Mouse (Mus musculus): ENCODE results near the gene Spi1.
"Not testable (repeated sequence)": the region's sequence is repeated elsewhere in the genome, so short reads cannot be mapped to it uniquely, and the experiment has no call there.

Gene Spi1

DNA sequence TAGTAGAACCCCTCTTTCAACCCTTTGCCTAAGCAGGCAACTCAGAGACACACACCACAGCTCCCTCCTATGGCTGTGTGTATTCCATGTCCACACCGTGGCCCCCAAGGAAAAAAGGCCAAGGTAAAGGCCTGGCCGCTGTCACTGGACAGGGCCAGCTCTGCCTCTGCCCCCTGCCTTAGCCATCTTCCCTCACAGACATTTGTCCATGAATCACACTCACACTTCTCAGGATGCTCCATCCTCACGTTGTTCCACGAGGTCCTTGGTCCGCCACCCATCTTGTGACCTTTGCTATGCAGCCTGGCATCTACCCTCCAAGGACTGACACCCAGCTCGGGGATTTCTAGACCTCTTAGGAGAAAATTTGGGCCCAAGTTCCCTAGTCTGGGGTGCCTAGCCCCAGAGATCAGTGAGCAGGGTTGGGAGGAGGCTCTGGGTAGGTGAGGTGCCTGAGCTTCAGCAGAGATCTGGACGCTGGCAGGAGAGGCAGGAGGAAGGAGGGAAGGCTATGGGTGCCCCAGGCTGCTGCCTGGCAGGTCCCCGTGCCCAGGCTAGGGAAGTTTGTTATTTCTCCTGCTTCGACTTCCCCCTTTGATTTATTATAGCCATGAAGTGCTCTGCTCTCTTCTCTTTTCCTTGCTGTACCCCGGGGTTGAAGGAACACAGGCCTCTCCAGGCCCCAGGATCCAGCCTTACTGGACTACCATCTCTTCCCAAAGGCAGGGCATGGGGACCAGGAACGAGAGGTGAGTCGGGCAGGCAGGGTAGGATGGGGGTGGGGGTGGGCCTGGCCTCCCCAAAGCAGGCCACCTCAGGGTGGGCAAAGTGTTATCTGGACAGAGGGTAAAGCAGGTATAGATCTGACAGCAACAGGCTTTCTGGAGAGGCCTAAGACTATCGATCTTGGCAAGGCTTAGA, at the start of gene Spi1:
Gene Spi1 (plus strand): TSS at position 616 of the 921 bp plus-strand sequence.
- no peak for DNase-seq (ENCODE audit: extremely low read depth, low read depth, low spot score)

DNA sequence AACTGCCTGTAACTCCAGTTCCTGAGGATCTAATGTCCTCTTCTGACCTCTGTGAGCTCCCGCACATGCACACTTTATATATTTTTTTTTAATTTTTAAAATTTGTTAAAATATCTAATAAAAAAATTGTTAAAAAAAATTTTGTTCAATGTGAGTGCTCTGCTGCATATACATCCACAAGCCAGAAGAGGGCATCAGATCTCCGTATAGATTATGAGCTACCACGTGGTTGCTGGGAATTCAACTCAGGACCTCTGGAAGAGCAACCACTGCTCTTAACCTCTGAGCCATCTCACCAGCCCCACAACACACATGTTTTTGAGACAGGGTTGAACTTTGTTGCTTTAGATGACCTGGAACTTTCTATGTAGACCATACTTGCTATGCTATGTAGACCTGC, 49.2 kb upstream of the Spi1 start:
- no peak for DNase-seq (ENCODE audit: extremely low read depth, low read depth, low spot score)

DNA sequence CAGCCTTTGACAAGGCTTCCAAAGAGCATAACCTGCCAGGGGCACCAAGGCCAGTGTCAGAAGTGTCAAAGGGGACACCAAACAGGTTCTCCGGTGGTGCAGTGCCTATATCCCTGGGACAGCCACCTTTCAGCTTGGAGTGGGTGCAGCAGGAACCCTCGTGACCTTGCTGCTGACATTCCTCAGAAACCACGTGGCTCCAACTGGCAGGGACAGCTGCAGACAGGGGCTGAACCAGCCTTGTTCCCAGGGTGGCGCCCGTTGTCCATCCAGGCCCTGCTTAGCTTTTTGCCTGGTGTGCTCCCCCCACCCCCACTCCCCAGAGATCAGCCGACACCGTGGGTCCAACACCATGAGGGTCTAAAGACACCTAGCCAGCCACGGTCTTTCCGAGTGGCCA, 46.8 kb upstream of the Spi1 start, which contains the start of gene Rapsn:
Gene Rapsn (plus strand): TSS at position 236 of the 400 bp plus-strand sequence.
- DNase-seq (ENCODE audit: extremely low read depth, low read depth, low spot score): peak; percentile 14

DNA sequence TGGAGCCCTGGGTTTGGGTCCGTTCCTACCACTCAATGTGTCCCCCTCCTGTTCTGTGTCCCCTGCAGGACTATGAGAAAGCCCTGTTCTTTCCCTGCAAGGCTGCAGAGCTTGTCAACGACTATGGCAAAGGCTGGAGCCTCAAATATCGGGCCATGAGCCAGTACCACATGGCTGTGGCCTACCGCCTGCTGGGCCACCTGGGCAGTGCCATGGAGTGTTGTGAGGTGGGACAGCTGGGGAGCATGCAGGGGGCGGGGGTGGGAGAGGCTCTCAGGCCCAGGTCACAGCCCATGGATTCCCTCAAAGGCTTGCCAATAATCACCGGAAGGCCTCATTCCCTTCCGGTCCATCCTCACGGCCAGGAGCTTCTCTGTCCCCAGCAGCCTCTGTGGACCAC, 40.4 kb upstream of the Spi1 start:
- no peak for DNase-seq (ENCODE audit: extremely low read depth, low read depth, low spot score)

DNA sequence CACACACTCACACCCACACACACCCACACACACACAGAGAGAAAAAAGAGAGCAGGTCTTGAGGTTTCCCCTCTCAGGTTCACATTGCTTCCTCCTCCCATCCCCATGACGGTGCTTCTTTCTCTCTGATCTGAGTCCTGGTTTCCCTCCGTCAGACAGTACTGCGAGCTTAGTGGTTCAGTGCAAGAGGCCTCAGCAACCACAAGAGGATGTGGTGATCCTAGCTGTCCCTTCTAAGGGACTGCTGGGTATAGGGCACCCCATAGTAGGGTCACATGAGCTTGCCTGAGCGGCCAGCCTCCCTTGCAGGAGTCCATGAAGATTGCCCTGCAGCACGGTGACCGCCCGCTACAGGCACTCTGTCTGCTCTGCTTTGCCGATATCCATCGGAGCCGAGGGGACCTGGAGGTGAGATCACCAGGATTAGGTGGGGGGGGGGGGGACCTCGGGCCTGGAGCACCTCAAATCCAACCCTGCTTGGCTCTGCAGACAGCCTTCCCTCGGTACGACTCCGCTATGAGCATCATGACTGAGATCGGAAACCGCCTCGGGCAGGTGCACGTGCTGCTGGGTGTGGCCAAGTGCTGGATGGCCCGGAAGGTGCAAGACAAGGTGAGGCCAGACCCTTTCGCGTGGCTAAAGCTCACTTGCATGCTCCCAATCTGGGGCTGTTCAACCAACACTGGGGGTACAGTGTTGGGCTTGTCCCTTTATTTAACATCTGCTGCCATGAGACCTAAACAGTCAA, 39.4 kb upstream of the Spi1 start:
- DNase-seq (ENCODE audit: extremely low read depth, low read depth, low spot score): no peak

DNA sequence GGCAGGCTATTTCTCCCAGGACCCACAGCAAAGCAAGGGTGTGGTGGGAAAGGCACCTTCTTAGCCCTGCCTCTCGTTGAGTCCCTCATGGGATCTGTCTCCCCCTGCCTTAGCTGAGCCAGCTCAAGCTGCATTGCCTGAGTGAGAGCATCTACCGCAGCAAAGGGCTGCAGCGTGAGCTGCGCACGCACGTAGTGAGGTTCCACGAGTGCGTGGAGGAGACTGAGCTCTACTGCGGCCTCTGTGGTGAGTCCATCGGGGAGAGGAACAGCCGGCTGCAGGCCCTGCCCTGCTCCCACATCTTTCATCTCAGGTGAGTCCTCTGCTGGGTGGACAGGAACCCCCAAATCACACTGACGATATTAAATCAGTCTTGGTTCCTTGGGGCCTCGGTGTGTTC, 37.5 kb upstream of the Spi1 start:
- no peak for DNase-seq (ENCODE audit: extremely low read depth, low read depth, low spot score)

DNA sequence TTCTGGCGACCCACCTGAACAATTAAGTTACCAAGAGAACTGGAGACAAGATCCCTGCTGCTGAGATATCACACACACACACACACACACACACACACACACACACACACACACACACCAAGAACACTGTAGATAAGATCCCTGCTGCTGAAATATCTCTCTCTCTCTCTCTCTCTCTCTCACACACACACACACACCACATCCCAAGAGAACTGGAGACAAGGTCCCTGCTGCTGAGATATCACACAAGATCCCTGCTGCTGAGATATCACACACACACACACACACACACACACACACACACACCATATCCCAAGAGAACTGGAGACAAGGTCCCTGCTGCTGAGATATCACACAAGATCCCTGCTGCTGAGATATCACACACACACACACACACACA, 36.4 kb upstream of the Spi1 start:
- DNase-seq (ENCODE audit: extremely low read depth, low read depth, low spot score): not testable (repeated sequence)

DNA sequence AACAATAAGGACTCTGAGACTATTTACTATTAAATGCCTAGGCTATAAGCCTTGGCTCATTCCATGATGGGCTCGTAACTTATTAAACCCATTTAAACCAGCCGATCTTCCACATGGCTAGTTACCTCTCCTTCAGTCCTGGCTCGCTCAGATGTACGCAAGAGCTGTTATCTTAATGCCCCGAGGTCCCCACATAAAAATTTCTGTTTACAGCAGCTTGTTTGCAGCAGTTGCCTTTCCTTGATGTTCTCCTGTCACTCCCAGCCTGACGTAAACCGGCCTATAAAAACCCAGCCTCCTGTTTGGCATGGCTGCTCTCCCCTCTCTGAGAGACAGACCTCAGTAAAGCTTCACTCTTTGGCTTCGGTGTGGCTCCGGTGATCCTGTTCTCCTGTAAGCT, 34.8 kb upstream of the Spi1 start:
- no peak for DNase-seq (ENCODE audit: extremely low read depth, low read depth, low spot score)

DNA sequence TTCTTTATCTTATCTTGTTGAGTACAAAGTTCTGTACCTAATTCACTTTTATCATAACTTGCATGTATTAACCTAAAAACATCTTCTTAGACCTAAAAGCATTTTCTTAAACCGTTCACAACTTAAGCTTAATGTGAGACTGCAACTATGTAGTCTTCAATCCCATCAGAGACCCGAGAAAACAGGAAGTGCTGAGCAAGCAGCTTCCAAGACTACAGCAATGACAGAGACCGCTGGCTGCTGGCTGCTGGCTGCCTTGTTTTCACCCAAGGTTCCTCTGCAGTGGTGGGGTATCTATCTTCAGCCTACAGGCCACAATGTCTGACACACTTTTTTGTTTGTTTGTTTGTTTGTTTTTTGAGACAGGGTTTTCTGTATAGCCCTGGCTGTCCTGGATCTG, 30.3 kb upstream of the Spi1 start:
- DNase-seq (ENCODE audit: extremely low read depth, low read depth, low spot score): no peak

DNA sequence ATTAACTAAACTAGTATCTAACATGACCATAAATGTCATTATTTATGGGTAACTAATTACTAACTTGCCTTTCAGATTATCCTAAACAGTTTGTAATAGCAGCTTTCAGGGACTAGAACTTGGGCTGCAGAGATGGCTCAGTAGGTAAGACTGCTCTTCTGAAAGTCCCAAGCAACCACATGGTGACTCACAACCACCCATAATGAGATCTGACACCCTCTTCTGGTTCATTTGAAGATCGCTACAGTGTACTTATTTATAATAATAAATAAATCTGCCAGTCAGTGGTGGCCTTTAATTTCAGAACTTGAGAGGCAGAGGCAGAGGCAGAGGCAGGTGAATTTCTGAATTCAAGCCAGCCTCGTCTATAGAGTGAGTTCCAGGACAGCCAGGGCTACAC, 29.4 kb upstream of the Spi1 start:
- no peak for DNase-seq (ENCODE audit: extremely low read depth, low read depth, low spot score)

DNA sequence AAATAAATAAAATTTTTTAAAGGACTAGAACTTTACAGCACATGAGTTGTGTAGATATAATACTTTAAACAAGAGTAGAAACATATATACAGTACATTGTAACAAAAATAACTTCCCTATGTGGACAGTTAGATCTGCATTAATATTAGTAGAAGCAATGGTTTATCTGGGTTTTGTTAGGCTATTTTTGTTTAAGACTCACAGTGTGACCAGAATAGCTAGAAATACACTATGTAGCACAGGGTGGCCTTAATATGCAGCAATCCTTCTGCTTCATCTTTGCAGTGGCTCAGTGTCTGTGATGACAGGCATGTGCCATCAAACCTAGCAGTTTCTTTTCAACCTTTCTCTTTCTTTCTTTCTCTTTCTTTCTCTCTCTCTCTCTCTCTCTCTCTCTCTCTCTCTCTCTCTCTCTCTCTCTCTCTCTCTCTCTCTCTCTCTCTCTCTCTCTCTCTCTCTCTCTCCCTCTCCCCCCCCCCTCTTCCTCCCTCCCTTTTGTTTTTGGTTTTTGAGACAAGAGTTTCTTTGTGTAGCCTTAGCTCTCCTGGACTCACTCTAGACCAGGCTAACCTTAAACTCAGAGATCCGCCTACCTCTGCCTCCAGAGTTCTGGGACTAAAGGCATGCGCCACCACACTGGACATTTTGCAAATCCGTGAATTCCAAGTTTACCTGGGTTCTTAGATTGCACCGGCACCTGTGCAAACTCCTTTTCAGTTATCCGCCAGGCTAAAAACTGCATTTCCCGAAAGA, 28.8 kb upstream of the Spi1 start:
- no peak for DNase-seq (ENCODE audit: extremely low read depth, low read depth, low spot score)

DNA sequence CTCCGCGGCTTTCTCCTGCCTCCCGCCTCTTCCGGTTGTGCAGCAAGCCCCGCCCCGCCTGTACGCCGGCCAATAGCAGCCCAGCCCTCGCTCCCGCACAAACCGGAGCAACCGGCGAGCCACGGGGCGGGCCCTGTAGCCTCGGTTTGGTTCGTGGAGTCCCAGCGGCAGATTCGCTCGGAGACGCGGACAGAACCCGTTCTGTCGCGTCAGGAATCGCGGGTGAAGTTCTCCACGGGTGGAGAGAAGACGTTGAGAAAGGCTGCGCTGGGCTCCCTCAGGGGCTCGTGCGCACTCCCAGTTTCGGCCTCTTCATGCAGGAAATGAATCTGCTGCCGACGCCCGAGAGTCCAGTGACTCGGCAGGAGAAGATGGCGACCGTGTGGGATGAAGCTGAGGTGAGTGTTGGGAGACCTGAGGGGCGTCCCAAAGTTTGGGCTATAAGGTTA, 28.2 kb upstream of the Spi1 start, which contains the start of gene Psmc3:
Gene Psmc3 (plus strand): TSS at position 76 of the 449 bp plus-strand sequence.
- no peak for DNase-seq (ENCODE audit: extremely low read depth, low read depth, low spot score)

DNA sequence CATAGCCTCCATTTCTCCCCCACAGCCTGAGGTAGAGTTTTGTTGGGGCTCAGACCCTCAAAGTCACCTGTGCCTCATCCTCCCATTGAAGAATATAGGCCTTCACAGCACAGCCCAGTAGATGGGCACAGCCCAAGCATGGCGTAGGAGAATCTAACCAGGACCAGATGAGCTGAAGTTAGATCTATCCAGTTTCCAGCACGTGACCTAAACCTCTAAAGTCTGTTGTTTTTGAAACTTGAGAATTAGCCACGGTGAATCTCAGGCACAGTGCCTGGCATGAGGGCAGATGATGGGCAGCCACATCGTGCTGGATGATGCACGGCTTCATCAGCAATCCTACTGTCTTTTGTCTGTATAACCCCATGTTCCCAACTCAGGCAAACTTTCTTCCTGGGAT, 23.8 kb upstream of the Spi1 start:
- DNase-seq (ENCODE audit: extremely low read depth, low read depth, low spot score): no peak

DNA sequence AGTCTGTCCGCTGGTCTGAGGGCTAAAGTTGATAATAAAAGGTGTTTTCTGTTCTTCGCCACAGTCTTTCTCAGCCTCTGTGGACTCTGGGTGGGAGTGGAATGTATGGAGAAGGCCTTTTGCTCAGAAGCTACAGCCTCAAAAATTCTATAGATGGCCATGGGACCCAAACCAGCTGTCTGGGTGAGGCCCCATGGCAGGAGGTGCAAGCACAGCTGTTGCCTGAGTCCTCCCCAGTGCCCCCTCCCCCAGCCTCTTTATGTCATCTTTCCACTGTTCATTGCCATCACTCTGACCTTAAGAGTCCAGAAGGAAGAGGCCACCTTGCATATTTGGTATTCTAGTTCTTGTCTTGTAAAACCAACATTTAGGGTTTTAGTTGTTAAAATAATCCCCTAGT, 22.8 kb upstream of the Spi1 start:
- no peak for DNase-seq (ENCODE audit: extremely low read depth, low read depth, low spot score)

DNA sequence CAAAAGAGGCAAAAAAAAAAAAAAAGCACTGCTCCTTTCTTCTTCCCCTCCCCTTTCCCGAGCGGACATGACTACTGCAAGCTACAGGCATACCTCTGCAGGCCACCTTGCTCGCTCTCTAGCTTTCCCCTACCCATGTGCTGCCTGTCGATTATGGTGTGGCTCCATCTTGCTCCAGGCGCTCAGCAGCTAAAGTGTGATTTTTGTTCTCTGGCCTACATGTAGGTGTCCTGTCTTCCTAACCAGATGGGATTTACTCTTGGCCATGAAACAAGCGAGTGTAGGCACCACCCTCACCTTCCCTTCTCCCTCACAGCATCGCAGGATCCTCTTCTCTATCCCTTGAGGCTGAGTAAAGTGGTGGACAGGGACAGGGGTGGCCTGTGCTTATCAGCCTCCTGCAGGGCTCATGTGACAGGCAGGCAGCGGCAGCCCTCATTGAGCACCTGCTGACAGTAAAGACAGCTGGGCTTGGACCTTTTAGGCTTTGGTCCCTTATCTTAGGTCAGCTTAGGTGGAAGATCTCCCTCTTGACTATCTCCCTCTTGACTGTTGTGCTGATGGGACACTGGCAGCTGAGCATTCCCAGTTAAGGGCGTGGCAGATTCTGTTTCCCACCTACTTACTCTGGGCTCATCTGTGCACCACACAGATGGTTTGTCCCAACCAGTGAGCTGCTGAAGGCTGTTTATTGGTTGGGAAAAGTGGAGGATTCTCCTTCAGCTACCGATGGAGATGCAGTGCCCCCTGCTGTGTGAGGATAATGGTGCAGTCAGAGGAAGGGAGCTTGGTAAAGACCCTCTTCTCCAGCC, 21.4 kb upstream of the Spi1 start:
- DNase-seq (ENCODE audit: extremely low read depth, low read depth, low spot score): no peak

DNA sequence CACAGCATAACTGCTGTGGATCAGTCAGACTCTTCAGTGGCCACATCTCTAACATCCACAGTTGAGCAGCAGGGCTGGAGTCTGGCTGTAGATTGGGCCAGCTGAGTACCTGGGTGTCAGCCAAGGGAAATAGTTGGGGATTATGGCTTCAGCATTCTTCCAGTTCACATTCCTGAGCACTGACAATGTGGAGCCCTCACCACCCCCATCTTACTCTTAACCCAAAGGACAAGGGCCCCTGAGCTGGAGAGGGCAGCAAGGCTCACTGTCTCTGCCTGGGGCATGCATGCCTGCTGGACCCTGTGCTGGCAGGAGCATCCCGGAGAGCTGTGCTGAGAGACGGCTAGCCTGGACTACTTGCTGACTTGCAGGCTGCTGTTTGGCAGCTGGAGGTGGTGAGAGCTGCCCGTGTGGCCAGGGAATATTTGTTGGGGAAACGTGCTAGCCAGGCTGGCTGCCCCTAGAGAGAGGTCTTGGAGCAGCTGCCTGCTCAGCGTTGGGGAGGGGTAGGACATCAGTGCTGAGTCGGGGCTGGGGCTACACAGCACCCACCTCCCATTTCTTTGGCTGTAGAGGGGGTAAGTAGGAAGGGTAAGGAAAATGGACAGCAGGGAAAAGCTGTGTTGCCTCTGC, 20.2 kb upstream of the Spi1 start:
- no peak for DNase-seq (ENCODE audit: extremely low read depth, low read depth, low spot score)

DNA sequence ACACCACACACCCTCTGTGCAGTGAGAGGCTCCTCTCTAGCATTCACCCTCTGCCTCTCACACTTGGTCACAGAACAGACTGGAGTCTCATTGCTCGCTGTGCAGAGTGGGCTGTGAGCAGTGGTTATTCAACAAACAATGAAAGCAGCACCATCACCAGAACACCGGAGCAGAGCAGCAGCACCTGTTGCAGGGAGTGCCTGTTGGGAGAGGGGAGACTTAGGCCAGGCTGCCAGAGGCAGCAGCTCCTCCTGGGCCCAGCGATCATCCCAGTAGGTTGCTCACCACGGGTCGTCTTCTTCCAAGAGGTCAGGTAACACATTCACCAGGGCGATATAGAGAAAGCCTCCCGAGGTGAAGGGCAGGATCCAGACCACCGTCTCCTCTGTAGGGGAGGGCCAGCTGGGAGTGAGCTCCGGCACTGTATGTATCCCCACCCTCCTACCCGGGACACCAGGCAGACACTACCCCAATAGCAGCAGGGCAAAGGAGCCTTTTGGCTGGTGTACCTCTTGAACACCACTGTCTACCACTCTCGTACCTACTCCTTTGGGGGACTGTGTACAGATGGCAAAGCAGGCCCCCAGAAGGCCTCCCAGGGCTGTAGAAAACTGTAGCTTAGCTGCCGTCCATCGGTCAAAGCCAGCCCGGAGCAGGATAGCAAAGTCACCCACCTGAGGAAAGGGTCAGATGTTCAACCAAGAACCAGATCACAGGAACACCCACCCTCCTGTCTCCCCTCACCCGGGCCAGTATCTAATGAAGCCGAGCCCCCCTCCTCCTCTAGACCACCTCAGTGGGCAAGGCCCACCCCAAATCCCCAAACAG, 19.2 kb upstream of the Spi1 start:
- no peak for DNase-seq (ENCODE audit: extremely low read depth, low read depth, low spot score)

DNA sequence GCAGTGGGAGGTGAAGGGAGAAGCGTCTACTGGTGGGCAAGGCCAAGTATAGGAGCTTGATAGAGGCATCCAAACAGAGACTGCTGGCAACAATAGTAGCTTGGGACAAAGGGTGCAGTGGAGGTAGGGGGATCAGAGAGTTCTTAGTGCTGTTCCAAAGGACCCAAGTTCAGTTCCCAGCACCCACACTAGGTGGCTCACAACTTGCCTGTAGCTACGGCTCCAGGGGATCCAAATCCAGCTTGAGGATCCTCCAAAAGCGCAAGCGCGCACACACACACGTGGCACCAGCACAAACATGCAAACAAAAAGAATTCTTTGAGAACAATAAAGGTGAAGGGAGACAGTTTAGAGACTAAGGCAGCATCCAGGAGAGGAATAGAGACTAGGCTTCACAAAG, 18.0 kb upstream of the Spi1 start:
- DNase-seq (ENCODE audit: extremely low read depth, low read depth, low spot score): no peak

DNA sequence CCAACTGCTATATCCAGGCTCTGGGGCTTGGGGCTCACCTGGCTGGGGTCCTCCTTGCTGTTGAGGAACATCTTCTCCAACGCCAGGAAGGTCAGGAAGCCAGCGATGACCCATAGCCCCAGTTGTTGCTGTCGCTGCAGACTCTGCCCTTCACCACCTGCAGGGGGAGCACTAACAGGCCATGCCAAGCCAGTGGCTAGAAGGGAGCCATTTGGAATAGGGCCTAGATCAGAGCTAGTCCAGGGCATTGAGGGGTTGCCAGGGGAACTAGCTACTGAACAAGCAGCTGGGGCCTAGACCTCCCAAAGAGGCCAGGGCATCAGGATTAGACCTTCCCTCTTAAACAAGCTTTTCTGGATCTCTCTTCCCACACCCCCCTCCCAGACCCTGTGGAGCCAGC, 16.6 kb upstream of the Spi1 start:
- no peak for DNase-seq (ENCODE audit: extremely low read depth, low read depth, low spot score)
